Mouse (Mus musculus) hindbrain, postnatal 0 days (tissue): ENCODE data around the gene Stpg4. TPM values are rescaled to one million over a fixed set of nuclear protein-coding genes. Genes with fewer than 3 reads are reported as not detected.
A peak's percentile ranks its signal among the peaks of the same experiment; 100 is the strongest.

Experiments
- ATAC-seq: fragments of 200-750 bp; cut with Nextera tagmentation; 2 replicates; pipeline ENCODE4 v1.8.0; 2017; ENCODE audit warnings: mild to moderate bottlenecking, moderate TSS enrichment, moderate library complexity
- DNase-seq: peaks from one replicate; pipeline ENCODE4 v3.0.0-alpha.2; 2015; ENCODE audit warnings: low spot score
- H3K27ac ChIP-seq: fragments of 300-500 bp; sonication (generic); 2 replicates; pipeline ENCODE4 v1.5.1; 2014; ENCODE audit warnings: mild to moderate bottlenecking
- H3K27me3 ChIP-seq: fragments of 300-500 bp; sonication (generic); 2 replicates; pipeline ENCODE4 v1.6.1; 2014; ENCODE audit warnings: low read length, mixed read lengths; ENCODE audit not compliant: insufficient read depth
- H3K36me3 ChIP-seq: fragments of 300-500 bp; sonication (generic); 2 replicates; pipeline ENCODE4 v1.6.1; 2014; ENCODE audit warnings: low read length, mixed read lengths; ENCODE audit not compliant: insufficient read depth
- H3K4me1 ChIP-seq: fragments of 300-500 bp; sonication (generic); 2 replicates; pipeline ENCODE4 v1.6.1; 2014; ENCODE audit warnings: antibody characterized with exemption, low read length, mixed read lengths; ENCODE audit not compliant: insufficient read depth
- H3K4me2 ChIP-seq: fragments of 300-500 bp; sonication (generic); 2 replicates; pipeline ENCODE4 v1.6.1; 2014; ENCODE audit warnings: low read depth, mild to moderate bottlenecking, low read length, moderate library complexity, mixed read lengths
- H3K4me3 ChIP-seq: fragments of 300-500 bp; sonication (generic); 2 replicates; pipeline ENCODE4 v1.5.1; 2014; ENCODE audit warnings: low read length
- H3K9ac ChIP-seq: fragments of 300-500 bp; sonication (generic); replicated peaks from 2 replicates; pipeline ENCODE4 v1.6.1; 2014; ENCODE audit warnings: mild to moderate bottlenecking, low read length, moderate library complexity, mixed read lengths
- H3K9me3 ChIP-seq: fragments of 300-500 bp; sonication (generic); 2 replicates; pipeline ENCODE4 v1.6.1; 2016; ENCODE audit warnings: low read length, mixed read lengths
- CTCF ChIP-seq: IDR thresholded peaks from 2 replicates; pipeline ENCODE4 v1.5.1; 2016; ENCODE audit warnings: antibody characterized with exemption, control low read depth, low read depth
- WGBS: fragments of 180-500 bp; shearing (Covaris S2); extraction: QIAGEN DNeasy Blood & Tissue Kit; methylation state at CpG from one replicate; pipeline ENCODE4 v1.1.7; 2014; 5-methylcytosine and 5-hydroxymethylcytosine counted together
- polyA plus RNA-seq: library from polyadenylated mRNA; unstranded; fragments of >200 nt; fragmentation: Nextera tagmentation; extraction: Ambion mirVana; gene quantifications from 2 replicates; pipeline ENCODE4 v1.2.1, GENCODE M21; 2015
- total RNA-seq: library from RNA; depleted of rRNA; stranded (reverse); fragments of >200 nt; gene quantifications from 2 replicates; pipeline ENCODE4 v1.2.3, GENCODE M21; 2014

Stpg4 gene
- total and polyA plus RNA-seq, 2 experiments from 2014 or later = 0.31 TPM; not detected in 1

GRCm38 (mm10) chr17:87367228-87367627 is 60.3 kb downstream of the Stpg4 start:
- no peak overlapping the region for H3K9ac ChIP-seq
- DNase-seq = no peak
- TF ChIP-seq CTCF = no peak
- no peak overlapping the region for H3K4me2 ChIP-seq
- H3K4me1 ChIP-seq = peaks cover 27% of the 10 kb centered on the region
- no peak for ATAC-seq
- H3K27ac ChIP-seq = no peak overlapping the region; the same call in 1 of the 2 replicates
- no peak overlapping the region for H3K4me3 ChIP-seq
- 35% methylated on average over 4 of the region's 4 CpGs for whole genome bisulfite sequencing
- H3K9me3 ChIP-seq = no peaks in the 10 kb centered on the region
- no peaks in the 10 kb centered on the region for H3K36me3 ChIP-seq
- H3K27me3 ChIP-seq = no peaks in the 10 kb centered on the region

DNA sequence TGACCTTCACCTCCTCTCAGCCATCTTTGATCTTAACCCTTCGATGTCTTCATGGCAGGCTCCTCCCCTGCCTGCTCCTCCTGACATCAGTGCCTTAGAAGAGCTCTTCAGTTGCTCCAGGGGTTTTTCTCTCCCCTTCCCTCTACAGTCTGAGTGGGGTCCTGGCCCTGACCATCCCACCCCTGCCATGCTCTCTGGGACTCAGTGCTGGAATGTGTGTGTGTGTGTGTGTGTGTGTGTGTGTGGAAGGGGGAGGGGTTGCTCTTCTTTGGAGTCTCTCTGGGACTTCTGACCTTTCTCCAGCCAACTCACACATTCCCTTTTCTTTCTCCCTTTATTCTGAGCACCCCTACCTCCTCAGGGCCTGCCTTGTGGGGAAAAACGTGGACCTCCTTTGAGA is 61.0 kb downstream of the Stpg4 start:
- H3K4me1 ChIP-seq = peaks cover 27% of the 10 kb centered on the region
- WGBS = 28% methylated on average over 2 of the region's 2 CpGs
- H3K27ac ChIP-seq = no peak overlapping the region
- TF ChIP-seq CTCF = no peak
- no peak overlapping the region for H3K4me2 ChIP-seq
- H3K4me3 ChIP-seq = no peak overlapping the region
- no peaks in the 10 kb centered on the region for H3K9me3 ChIP-seq
- H3K36me3 ChIP-seq = no peaks in the 10 kb centered on the region
- ATAC-seq (no peak), DNase-seq (no peak)
- no peak overlapping the region for H3K9ac ChIP-seq
- no peaks in the 10 kb centered on the region for H3K27me3 ChIP-seq

GRCm38 (mm10) chr17:87365268-87365667 is 62.3 kb downstream of the Stpg4 start:
- no peak overlapping the region for H3K4me3 ChIP-seq
- peaks cover 27% of the 10 kb centered on the region for H3K4me1 ChIP-seq
- 75% methylated on average over 8 of the region's 8 CpGs for WGBS
- TF ChIP-seq CTCF = no peak
- no peaks in the 10 kb centered on the region for H3K9me3 ChIP-seq
- no peak overlapping the region for H3K9ac ChIP-seq
- no peaks in the 10 kb centered on the region for H3K27me3 ChIP-seq
- H3K36me3 ChIP-seq = no peaks in the 10 kb centered on the region
- no peak for DNase-seq
- no peak overlapping the region for H3K27ac ChIP-seq
- no peak for ATAC-seq
- no peak overlapping the region for H3K4me2 ChIP-seq

DNA sequence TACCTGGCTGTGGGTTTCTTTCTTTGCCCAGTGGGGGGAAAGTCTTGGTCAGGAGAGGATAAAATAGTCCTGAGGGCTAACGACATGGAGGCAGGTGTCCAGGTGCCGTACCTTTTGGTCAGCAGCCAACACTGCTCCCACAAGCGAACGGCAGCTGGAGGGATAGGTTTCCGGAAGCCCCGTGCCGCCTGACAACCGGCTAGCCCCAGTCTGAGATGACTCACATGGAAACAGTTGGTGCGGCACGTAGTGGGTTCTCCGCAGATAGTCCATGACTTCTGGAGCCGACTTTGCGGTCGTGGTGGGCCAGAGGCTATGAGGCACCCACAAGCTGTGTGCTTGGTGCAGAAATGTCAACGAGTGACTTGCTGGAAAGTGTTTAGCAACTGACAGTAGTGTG is 63.4 kb downstream of the Stpg4 start:
- Histone ChIP-seq H3K27me3 (no peaks in the 10 kb centered on the region), H3K4me1 (peaks cover 19% of the 10 kb centered on the region), H3K9me3 (no peaks in the 10 kb centered on the region), H3K27ac (no peak overlapping the region), H3K4me3 (no peak overlapping the region), H3K36me3 (no peaks in the 10 kb centered on the region), H3K4me2 (no peak overlapping the region), H3K9ac (no peak overlapping the region)
- DNase-seq (no peak), ATAC-seq (no peak)
- 91% methylated on average over 15 of the region's 15 CpGs for WGBS
- TF ChIP-seq CTCF = no peak

GRCm38 (mm10) chr17:87361132-87361531 is 66.4 kb downstream of the Stpg4 start:
- Histone ChIP-seq H3K9me3 (no peaks in the 10 kb centered on the region), H3K36me3 (no peaks in the 10 kb centered on the region), H3K4me2 (no peak overlapping the region), H3K4me1 (no peaks in the 10 kb centered on the region), H3K27ac (no peak overlapping the region), H3K27me3 (no peaks in the 10 kb centered on the region), H3K4me3 (no peak overlapping the region), H3K9ac (no peak overlapping the region)
- ATAC-seq (peak; percentile 51), DNase-seq (peak; percentile 71)
- TF ChIP-seq CTCF = no peak
- 21% methylated on average over 3 of the region's 3 CpGs for WGBS

GRCm38 (mm10) chr17:87357506-87357905 is 70.0 kb downstream of the Stpg4 start:
- ATAC-seq (no peak), DNase-seq (no peak)
- Histone ChIP-seq H3K4me3 (no peak overlapping the region), H3K4me1 (peaks cover 3% of the 10 kb centered on the region), H3K27me3 (no peaks in the 10 kb centered on the region), H3K27ac (no peak overlapping the region), H3K4me2 (no peak overlapping the region), H3K9ac (no peak overlapping the region), H3K36me3 (no peaks in the 10 kb centered on the region), H3K9me3 (no peaks in the 10 kb centered on the region)
- no peak for TF ChIP-seq CTCF
- 85% methylated on average over 9 of the region's 9 CpGs for WGBS

DNA sequence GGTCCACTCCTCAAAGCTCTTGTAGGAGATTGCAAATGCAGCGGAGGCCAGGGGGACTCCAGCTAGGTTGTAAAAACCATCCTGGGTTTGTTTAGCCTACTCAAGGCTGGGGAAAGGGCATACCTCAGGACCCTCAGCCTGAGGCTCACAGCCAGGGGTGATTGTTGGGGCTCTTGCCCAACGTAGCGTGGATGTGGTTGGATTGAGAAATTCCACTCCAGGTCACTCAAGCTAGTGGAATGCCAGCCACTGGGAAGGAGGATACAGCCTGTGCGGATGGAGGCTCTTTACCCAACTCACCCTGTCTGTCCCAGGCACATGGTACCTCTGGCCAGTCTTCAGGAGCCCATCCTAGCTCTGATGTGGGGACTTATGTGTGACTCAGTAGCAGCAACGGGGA is 71.3 kb downstream of the Stpg4 start:
- Histone ChIP-seq H3K4me2 (no peak overlapping the region), H3K27ac (no peak overlapping the region), H3K4me3 (no peak overlapping the region), H3K9ac (no peak overlapping the region), H3K36me3 (no peaks in the 10 kb centered on the region), H3K4me1 (peaks cover 12% of the 10 kb centered on the region), H3K9me3 (no peaks in the 10 kb centered on the region), H3K27me3 (no peaks in the 10 kb centered on the region)
- TF ChIP-seq CTCF = no peak
- DNase-seq = no peak
- ATAC-seq = no peak
- 91% methylated on average over 5 of the region's 5 CpGs for WGBS
